Mouse (Mus musculus) inflammation-experienced regulatory T-cells, adult 6 months (primary cell): ENCODE measurements around the gene Hist1h2ah. TPM values are rescaled to one million over a fixed set of nuclear protein-coding genes. Genes with fewer than 3 reads are reported as not detected.

Source experiments
- polyA plus RNA-seq, 3 experiments: library from polyadenylated mRNA; unstranded; fragments of 100-300 nt; shearing (Covaris generic); gene quantifications; one replicate each; pipeline ENCODE4 v1.2.1; 2017

Gene Hist1h2ah
- polyA plus RNA-seq, 3 experiments from 2014 or later, result 52.3 to 507 TPM; not detected in 1

Other genes with a start within 250 kb of the Hist1h2ah start
- gene Hist1h2an, start 248.3 kb downstream of the Hist1h2ah start, polyA plus RNA-seq, result 1 to 10 TPM in 1 of 3 experiments, not detected in 2; 3.5 TPM
- 1 to 10 TPM; 1.6 to 3.6 (median 3.0) TPM for gene Hist1h2bp, start 248.1 kb downstream of the Hist1h2ah start, polyA plus RNA-seq
- 10 to 100 TPM in 1 of 3 experiments, 1 to 10 TPM in 1, not detected in 1; 6.1 to 12.5 TPM for gene Hist1h2bq, start 225.4 kb downstream of the Hist1h2ah start, polyA plus RNA-seq
- 10 to 100 TPM in 1 of 3 experiments, 1 to 10 TPM in 1, not detected in 1; 2.4 to 11.2 TPM for gene Hist1h2ao, start 225.1 kb downstream of the Hist1h2ah start, polyA plus RNA-seq
- gene Hist1h4m, start 223.8 kb downstream of the Hist1h2ah start, polyA plus RNA-seq, result 10 to 100 TPM in 1 of 3 experiments, 1 to 10 TPM in 2; 5.8 to 17.9 (median 8.9) TPM
- gene Hist1h4n, start 203.4 kb downstream of the Hist1h2ah start, polyA plus RNA-seq, result 1 to 10 TPM in 2 of 3 experiments, not detected in 1; 6.5 to 9.3 TPM
- 100 to 1,000 TPM in 1 of 3 experiments, 10 to 100 TPM in 2; 58.0 to 576 (median 60.6) TPM for gene Hist1h2ap, start 202.1 kb downstream of the Hist1h2ah start, polyA plus RNA-seq
- gene Hist1h2br, start 201.8 kb downstream of the Hist1h2ah start, polyA plus RNA-seq, result 10 to 100 TPM in 1 of 3 experiments, 1 to 10 TPM in 1, not detected in 1; 6.1 to 12.2 TPM
- not detected for gene Zfp184, start 90.5 kb downstream of the Hist1h2ah start, polyA plus RNA-seq
- gene Pom121l2, start 54.4 kb downstream of the Hist1h2ah start, polyA plus RNA-seq, result not detected
- gene Prss16, start 25.8 kb downstream of the Hist1h2ah start, polyA plus RNA-seq, result 1 to 10 TPM in 1 of 3 experiments, under 1 TPM in 1, not detected in 1; 0.24 to 1.2 TPM
- gene Hist1h2bk, start 302 bp upstream of the Hist1h2ah start, polyA plus RNA-seq, result 1 to 10 TPM in 2 of 3 experiments, not detected in 1; 2.2 to 9.9 TPM
- gene Hist1h4i, start 5.8 kb upstream of the Hist1h2ah start, polyA plus RNA-seq, result 10 to 100 TPM in 1 of 3 experiments, 1 to 10 TPM in 2; 4.1 to 18.5 (median 6.5) TPM
- 1 to 10 TPM in 2 of 3 experiments, not detected in 1; 3.9 to 4.5 TPM for gene Hist1h2ag, start 7.4 kb upstream of the Hist1h2ah start, polyA plus RNA-seq
- 10 to 100 TPM in 1 of 3 experiments, 1 to 10 TPM in 2; 1.8 to 10.3 (median 6.6) TPM for gene Hist1h2bj, start 7.6 kb upstream of the Hist1h2ah start, polyA plus RNA-seq
- gene Vmn1r188, start 48.9 kb upstream of the Hist1h2ah start, polyA plus RNA-seq, result under 1 TPM in 1 of 3 experiments, not detected in 2; 0.07 TPM
- gene Vmn1r189, start 70.3 kb upstream of the Hist1h2ah start, polyA plus RNA-seq, result not detected
- gene Vmn1r191, start 148.4 kb upstream of the Hist1h2ah start, polyA plus RNA-seq, result under 1 TPM in 1 of 3 experiments, not detected in 2; 0.13 TPM
- not detected for gene Vmn1r192, start 155.6 kb upstream of the Hist1h2ah start, polyA plus RNA-seq
- gene Vmn1r193, start 187.6 kb upstream of the Hist1h2ah start, polyA plus RNA-seq, result under 1 TPM in 1 of 3 experiments, not detected in 2; 0.13 TPM
- not detected for gene Vmn1r194, start 208.6 kb upstream of the Hist1h2ah start, polyA plus RNA-seq
- gene Vmn1r195, start 235.0 kb upstream of the Hist1h2ah start, polyA plus RNA-seq, result not detected